Mouse (Mus musculus) E14TG2a.4 (cell line): Measurements from ENCODE around the gene Lama5.

Experiments
- H3K27me3 ChIP-seq: 2 replicates; pipeline ENCODE4 v1.6.1; 2014; ENCODE audit warnings: low read length, control low read depth; ENCODE audit not compliant: insufficient read depth
- H3K36me3 ChIP-seq: 2 replicates; pipeline ENCODE4 v1.6.1; 2014; ENCODE audit warnings: low read length, control low read depth; ENCODE audit not compliant: insufficient read depth
- H3K4me1 ChIP-seq: replicated peaks from 2 replicates; pipeline ENCODE4 v1.6.1; 2014; ENCODE audit warnings: low read depth, low read length, control low read depth
- H3K4me3 ChIP-seq: replicated peaks from 2 replicates; pipeline ENCODE4 v1.5.1; 2014; ENCODE audit warnings: mild to moderate bottlenecking, low read length
- H3K9me3 ChIP-seq: 2 replicates; pipeline ENCODE4 v1.6.1; 2014; ENCODE audit warnings: low read length, control low read depth
- CTCF ChIP-seq: conservative IDR thresholded peaks from 2 replicates; pipeline ENCODE4 v1.5.1; 2014; ENCODE audit warnings: low read length
- NANOG ChIP-seq: IDR thresholded peaks from 2 replicates; pipeline ENCODE4 v1.6.1; 2014; ENCODE audit warnings: borderline replicate concordance, low read length, mixed read lengths
- POU5F1 ChIP-seq: IDR thresholded peaks from 2 replicates; pipeline ENCODE4 v1.6.1; 2014; ENCODE audit warnings: low read length, borderline replicate concordance

Lama5 gene

GRCm38 (mm10) chr2:180225762-180226378 is at the start of gene Lama5:
Gene Lama5, minus strand, starts transcription at chr2:180225859.
- H3K27me3 ChIP-seq: peaks cover 13% of the 10 kb centered on the region; the same call in 1 of the 2 replicates
- TF ChIP-seq POU5F1: no peak
- TF ChIP-seq NANOG: no peak
- TF ChIP-seq CTCF: no peak
- peak within 1 kb of the TSS; percentile 96 for H3K4me3 ChIP-seq
- peaks cover 88% of the 10 kb centered on the region for H3K4me1 ChIP-seq
- peaks cover 25% of the 10 kb centered on the region for H3K36me3 ChIP-seq
- no peaks in the 10 kb centered on the region for H3K9me3 ChIP-seq

- no peak for TF ChIP-seq POU5F1
- TF ChIP-seq CTCF: no peak
- TF ChIP-seq NANOG: no peak
- peaks cover 30% of the 10 kb centered on the region for H3K27me3 ChIP-seq
- H3K36me3 ChIP-seq: peaks cover 23% of the 10 kb centered on the region
- H3K4me1 ChIP-seq: peaks cover 66% of the 10 kb centered on the region
- H3K4me3 ChIP-seq: no peak overlapping the region
- H3K9me3 ChIP-seq: no peaks in the 10 kb centered on the region
These were observed 48.9 kb upstream of the Lama5 start for GRCm38 (mm10) chr2:180274523-180274922.

GRCm38 (mm10) chr2:180273394-180274244 is 48.0 kb upstream of the Lama5 start, which contains the start of gene Cables2:
Gene Cables2, minus strand, starts transcription at chr2:180273496.
- no peaks in the 10 kb centered on the region for H3K9me3 ChIP-seq
- TF ChIP-seq POU5F1 (no peak), NANOG (no peak)
- peaks cover 58% of the 10 kb centered on the region for H3K4me1 ChIP-seq

DNA sequence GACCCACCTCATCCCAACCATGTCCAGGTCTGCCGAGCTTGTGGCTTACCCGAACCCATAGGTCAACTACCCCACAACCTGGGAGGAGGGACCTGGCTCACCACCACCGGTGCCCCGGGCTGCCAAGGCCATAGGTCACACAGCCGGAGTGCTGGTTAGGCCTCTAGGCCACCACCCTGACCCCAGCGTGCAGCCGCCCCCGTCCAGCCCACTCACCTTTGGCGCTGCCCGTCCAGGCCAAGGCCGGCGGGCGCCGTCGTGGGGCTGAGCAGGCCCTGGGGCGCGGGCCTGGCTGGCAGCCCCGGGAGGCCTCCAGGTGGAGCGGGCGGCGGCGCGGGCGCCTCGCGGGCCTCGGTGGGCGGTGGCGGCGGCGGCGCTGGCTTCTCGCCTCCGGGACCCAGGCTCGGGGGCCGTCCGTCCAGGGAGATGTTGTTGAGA is 47.2 kb upstream of the Lama5 start:
- peaks cover 51% of the 10 kb centered on the region for H3K4me1 ChIP-seq
- H3K4me3 ChIP-seq: peak overlapping the region; percentile 86
- H3K27me3 ChIP-seq: peaks cover 24% of the 10 kb centered on the region
- TF ChIP-seq CTCF (no peak), NANOG (no peak), POU5F1 (no peak)
- H3K36me3 ChIP-seq: peaks cover 39% of the 10 kb centered on the region
- H3K9me3 ChIP-seq: no peaks in the 10 kb centered on the region

More at GRCm38 (mm10) chr2:180273394-180274244, 48.0 kb upstream of the Lama5 start, which contains the start of gene Cables2:
- peak within 1 kb of the TSS; percentile 86 for H3K4me3 ChIP-seq
- H3K36me3 ChIP-seq: peaks cover 32% of the 10 kb centered on the region
- peaks cover 28% of the 10 kb centered on the region for H3K27me3 ChIP-seq

DNA sequence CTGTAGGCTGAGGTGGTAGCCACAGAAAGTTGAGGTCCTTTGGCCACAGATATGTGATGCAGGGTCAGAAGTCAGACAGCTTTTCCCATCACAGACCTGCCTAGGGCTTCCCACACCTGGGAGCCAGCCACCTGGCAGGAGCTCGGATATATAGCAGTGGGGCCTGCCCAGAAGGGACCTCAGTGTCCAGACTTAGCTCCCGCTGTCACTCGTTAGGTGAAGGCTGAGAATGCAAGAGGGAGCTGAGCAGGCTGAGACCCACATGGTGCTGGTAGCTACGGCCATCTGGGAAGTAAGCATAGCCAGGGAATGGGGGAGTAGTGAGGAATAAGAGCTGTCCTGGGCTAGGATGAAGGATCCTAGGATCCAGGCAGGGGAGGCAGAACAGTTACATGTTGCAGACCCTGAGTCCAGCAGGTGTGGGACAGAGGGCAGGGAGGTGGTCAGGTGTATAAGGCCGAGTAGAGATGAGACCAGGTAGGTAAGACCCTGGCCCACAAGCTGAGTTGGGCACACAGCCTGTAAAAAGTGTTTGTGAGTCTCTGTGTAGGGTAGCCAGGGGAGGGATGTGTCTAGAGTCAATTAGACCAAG is 46.2 kb upstream of the Lama5 start:
- peaks cover 49% of the 10 kb centered on the region for H3K36me3 ChIP-seq
- peaks cover 41% of the 10 kb centered on the region for H3K4me1 ChIP-seq
- TF ChIP-seq POU5F1: no peak
- TF ChIP-seq NANOG: no peak
- no peak for TF ChIP-seq CTCF
- no peaks in the 10 kb centered on the region for H3K9me3 ChIP-seq
- peaks cover 24% of the 10 kb centered on the region for H3K27me3 ChIP-seq
- peak overlapping the region; percentile 86 for H3K4me3 ChIP-seq

GRCm38 (mm10) chr2:180270537-180271255 is 45.0 kb upstream of the Lama5 start:
- Histone ChIP-seq H3K27me3 (peaks cover 24% of the 10 kb centered on the region), H3K4me3 (no peak overlapping the region), H3K4me1 (peaks cover 31% of the 10 kb centered on the region), H3K9me3 (no peaks in the 10 kb centered on the region), H3K36me3 (peaks cover 61% of the 10 kb centered on the region)
- no peak for TF ChIP-seq NANOG
- no peak for TF ChIP-seq POU5F1
- no peak for TF ChIP-seq CTCF

DNA sequence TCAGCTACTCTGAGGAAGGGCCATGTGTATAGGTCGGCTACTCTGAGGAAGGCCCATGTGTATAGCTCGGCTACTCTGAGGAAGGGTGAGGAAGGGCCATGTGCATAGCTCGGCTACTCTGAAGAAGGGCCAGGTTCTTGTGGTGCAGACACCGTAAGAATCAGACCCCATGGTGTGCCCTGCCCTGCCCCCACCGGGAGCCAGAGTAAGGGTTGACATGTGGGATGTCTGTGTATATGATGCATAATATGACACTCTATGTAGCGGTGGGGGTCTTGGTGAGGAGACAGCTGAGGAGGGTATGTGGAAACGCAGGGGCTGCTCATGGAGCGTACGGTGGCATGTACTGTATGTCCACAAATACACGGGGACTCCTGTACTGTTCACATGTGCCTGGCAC is 43.7 kb upstream of the Lama5 start:
- Histone ChIP-seq H3K4me3 (no peak overlapping the region), H3K4me1 (peaks cover 31% of the 10 kb centered on the region), H3K9me3 (no peaks in the 10 kb centered on the region), H3K27me3 (peaks cover 17% of the 10 kb centered on the region), H3K36me3 (peaks cover 67% of the 10 kb centered on the region)
- no peak for TF ChIP-seq NANOG
- no peak for TF ChIP-seq POU5F1
- no peak for TF ChIP-seq CTCF
